Mouse (Mus musculus) ES-E14 (cell line): Measurements from ENCODE around the gene Tnfaip6. TPM values are rescaled to one million over a fixed set of nuclear protein-coding genes. Genes with fewer than 3 reads are reported as not detected.

Experiments used
- DNase-seq: peaks from one replicate; pipeline ENCODE4 v3.0.0-alpha.2; 2013; ENCODE audit warnings: low read depth, low spot score
- H3K27ac ChIP-seq: 2 replicates; pipeline ENCODE4 v1.5.1; 2012; ENCODE audit warnings: low read depth, mild to moderate bottlenecking, low read length, moderate library complexity, mixed read lengths; ENCODE audit not compliant: poor library complexity, insufficient read depth, severe bottlenecking
- H3K36me3 ChIP-seq: 2 replicates; pipeline ENCODE4 v1.6.1; 2012; ENCODE audit warnings: mild to moderate bottlenecking, low read length, moderate library complexity, mixed read lengths; ENCODE audit not compliant: control insufficient read depth, poor library complexity, insufficient read depth, severe bottlenecking
- H3K4me1 ChIP-seq, 2 experiments: fragments of 150-350 bp in 1 of 2; sonication (generic) in 1 of 2; 2 replicates each; pipeline ENCODE4 v1.6.1; 2012; ENCODE audit warnings: low read length in 2 of 2, mild to moderate bottlenecking in 1 of 2, mixed read lengths in 1 of 2; ENCODE audit not compliant: control insufficient read depth in 2 of 2, insufficient read depth in 2 of 2, poor library complexity in 1 of 2
- H3K4me3 ChIP-seq, 2 experiments: fragments of 150-350 bp in 1 of 2; sonication (generic) in 1 of 2; 2 replicates each; pipeline ENCODE4 v1.5.1; 2012; ENCODE audit warnings: low read length in 2 of 2, low read depth in 1 of 2, mild to moderate bottlenecking in 1 of 2, mixed read lengths in 1 of 2; ENCODE audit not compliant: insufficient read depth in 1 of 2, poor library complexity in 1 of 2, severe bottlenecking in 1 of 2
- H3K9ac ChIP-seq: 2 replicates; pipeline ENCODE4 v1.6.1; 2012; ENCODE audit warnings: low read depth, mild to moderate bottlenecking, low read length, mixed read lengths; ENCODE audit not compliant: poor library complexity, insufficient read depth, severe bottlenecking
- H3K9me3 ChIP-seq: fragments of 150-350 bp; sonication (generic); 2 replicates; pipeline ENCODE4 v1.6.1; 2012; ENCODE audit warnings: low read depth, mild to moderate bottlenecking, low read length; ENCODE audit not compliant: control insufficient read depth, insufficient read depth
- CHD2 ChIP-seq: IDR thresholded peaks from 2 replicates; pipeline ENCODE4 v1.6.1; 2014; ENCODE audit warnings: mild to moderate bottlenecking, low read depth, low read length, inconsistent platforms
- HCFC1 ChIP-seq: IDR thresholded peaks from 2 replicates; pipeline ENCODE4 v1.6.1; 2012; ENCODE audit warnings: low read length, inconsistent platforms, borderline replicate concordance; ENCODE audit not compliant: insufficient read depth
- MAFK ChIP-seq: IDR thresholded peaks from 2 replicates; pipeline ENCODE4 v1.6.1; 2014; ENCODE audit warnings: mild to moderate bottlenecking, low read depth, low read length, inconsistent platforms; ENCODE audit not compliant: insufficient read depth
- ZC3H11A ChIP-seq: IDR thresholded peaks from 2 replicates; pipeline ENCODE4 v1.6.1; 2012; ENCODE audit warnings: low read depth, mild to moderate bottlenecking, inconsistent platforms, low read length, borderline replicate concordance
- ZNF384 ChIP-seq: IDR thresholded peaks from 2 replicates; pipeline ENCODE4 v1.6.1; 2012; ENCODE audit warnings: low read depth, low read length, inconsistent platforms
- in situ Hi-C, 2 experiments: fragments of 600-800 bp; cut with MboI; formaldehyde crosslinking; loops; one replicate each; pipeline ENCODE4 v1.15.1; 2025; ENCODE audit warnings: low sequenced_read_pairs in 2 of 2, inconsistent platforms in 1 of 2; ENCODE audit not compliant: unreplicated experiment in 2 of 2
- total RNA-seq: library from RNA; depleted of rRNA; stranded (reverse); fragments of 300-350 nt; gene quantifications from 2 replicates; pipeline ENCODE4 v1.2.3, GENCODE M21; 2012

Gene Tnfaip6
- total RNA-seq, 1 experiment = 4.3 TPM

- Histone ChIP-seq H3K9ac (no peak overlapping the region), H3K9me3 (no peaks in the 10 kb centered on the region), H3K36me3 (no peaks in the 10 kb centered on the region), H3K4me3 (no peak overlapping the region), H3K27ac (no peak overlapping the region), H3K4me1 (peaks cover 2 to 5% of the 10 kb centered on the region in 2 experiments; a peak in 3 of 4 replicates)
- in situ Hi-C loops = no loop called here
- no peak for DNase-seq
- TF ChIP-seq HCFC1 (no peak), CHD2 (no peak), ZNF384 (no peak), ZC3H11A (no peak), MAFK (no peak)
Measured at GRCm38 (mm10) chr2:52038558-52038957, 749 bp downstream of the Tnfaip6 start.

- no peak overlapping the region for H3K27ac ChIP-seq
- DNase-seq = no peak
- peaks cover 2 to 5% of the 10 kb centered on the region in 2 experiments; a peak in 3 of 4 replicates for H3K4me1 ChIP-seq
- H3K9me3 ChIP-seq = no peaks in the 10 kb centered on the region
- no peaks in the 10 kb centered on the region for H3K36me3 ChIP-seq
- in situ Hi-C loops = no loop called here
- H3K9ac ChIP-seq = no peak overlapping the region
- TF ChIP-seq ZNF384 (no peak), MAFK (no peak), ZC3H11A (no peak), CHD2 (no peak), HCFC1 (no peak)
- no peak overlapping the region for H3K4me3 ChIP-seq
Measured at GRCm38 (mm10) chr2:52039083-52039801, 1.4 kb downstream of the Tnfaip6 start.

GRCm38 (mm10) chr2:52042132-52042531 is 4.3 kb downstream of the Tnfaip6 start:
- Histone ChIP-seq H3K9me3 (no peaks in the 10 kb centered on the region), H3K4me3 (no peak overlapping the region), H3K27ac (no peak overlapping the region), H3K9ac (no peak overlapping the region), H3K4me1 (peaks cover 0 to 2% of the 10 kb centered on the region in 2 experiments; a peak in 1 of 4 replicates), H3K36me3 (no peaks in the 10 kb centered on the region)
- no peak for DNase-seq
- TF ChIP-seq ZNF384 (no peak), ZC3H11A (no peak), HCFC1 (no peak), MAFK (no peak), CHD2 (no peak)
- in situ Hi-C loops = no loop called here

- Histone ChIP-seq H3K9me3 (no peaks in the 10 kb centered on the region), H3K36me3 (no peaks in the 10 kb centered on the region), H3K4me3 (no peak overlapping the region), H3K27ac (no peak overlapping the region), H3K4me1 (peaks cover 0 to 2% of the 10 kb centered on the region in 2 experiments; a peak in 1 of 4 replicates), H3K9ac (no peak overlapping the region)
- TF ChIP-seq ZNF384 (no peak), MAFK (no peak), CHD2 (no peak), HCFC1 (no peak)
- in situ Hi-C loops = no loop called here
- no peak for DNase-seq
Measured at GRCm38 (mm10) chr2:52042714-52043113, 4.9 kb downstream of the Tnfaip6 start.
